Mouse (Mus musculus) embryonic fibroblast, embryonic 13.5 days (primary cell): ENCODE measurements around the gene Vps26c.

Experiments
- CTCF ChIP-seq: IDR thresholded peaks from 2 replicates; pipeline ENCODE4 v1.5.1; 2011; ENCODE audit warnings: mild to moderate bottlenecking, control low read depth, low read length, moderate library complexity, borderline replicate concordance; ENCODE audit not compliant: insufficient read depth
- POLR2A ChIP-seq: IDR thresholded peaks from 2 replicates; pipeline ENCODE4 v1.6.1; 2011; ENCODE audit warnings: low read depth, mild to moderate bottlenecking, control low read depth, low read length, moderate library complexity

DNA sequence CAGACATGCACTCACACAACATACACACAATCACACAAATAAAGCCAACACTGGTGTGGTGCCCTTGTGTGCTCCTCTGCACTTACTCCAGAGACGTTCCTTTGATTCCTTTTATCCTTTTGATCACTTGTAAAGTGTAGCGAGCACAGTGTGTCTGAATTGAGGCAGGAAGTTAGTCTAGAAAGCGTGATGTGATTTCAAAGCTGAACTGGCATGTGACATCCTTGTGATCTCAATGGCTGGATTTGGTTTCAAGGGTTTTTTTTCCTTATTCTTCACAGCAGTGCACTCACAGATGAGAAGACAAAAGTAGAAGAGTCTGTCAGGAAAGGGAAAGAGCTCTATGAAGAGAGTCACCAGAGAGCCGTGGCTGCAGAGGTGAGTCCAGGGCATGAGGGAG lies 72.5 kb downstream of the Vps26c start:
- TF ChIP-seq POLR2A (no peak), CTCF (no peak)
